Mouse (Mus musculus) frontal cortex, postnatal 14 days (tissue): Measurements from ENCODE around the gene Tnfaip2.

Source experiments
- DNase-seq, 2 experiments: peaks; one replicate each; pipeline ENCODE4 v3.0.0; 2022; ENCODE audit warnings: low spot score in 2 of 2

The Tnfaip2 gene

GRCm38 (mm10) chr12:111442309-111443010, at the start of gene Tnfaip2:
Tnfaip2 (plus strand) TSS chr12:111442469.
- no peak for DNase-seq

GRCm38 (mm10) chr12:111394008-111394407, 48.3 kb upstream of the Tnfaip2 start:
- DNase-seq: no peak

DNA sequence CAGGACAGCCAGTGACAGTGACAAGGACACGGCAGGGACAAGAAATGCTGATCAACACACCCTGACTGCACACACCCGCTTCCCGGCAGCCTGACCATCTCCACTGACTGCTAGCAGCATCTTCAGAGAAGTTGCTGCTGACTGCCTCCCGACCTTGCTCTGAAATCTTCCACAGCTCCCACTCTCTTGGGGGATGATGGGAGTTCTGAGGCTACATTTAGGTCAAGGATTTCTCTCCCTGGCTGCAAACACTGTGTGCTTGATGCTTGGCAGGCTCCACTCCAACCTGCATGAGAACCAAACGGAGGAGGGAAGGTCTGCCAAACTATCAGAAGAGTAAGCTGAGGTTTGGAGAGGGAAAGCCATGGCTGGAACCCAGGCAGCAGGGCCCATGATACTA, 45.3 kb upstream of the Tnfaip2 start:
- DNase-seq: no peak

DNA sequence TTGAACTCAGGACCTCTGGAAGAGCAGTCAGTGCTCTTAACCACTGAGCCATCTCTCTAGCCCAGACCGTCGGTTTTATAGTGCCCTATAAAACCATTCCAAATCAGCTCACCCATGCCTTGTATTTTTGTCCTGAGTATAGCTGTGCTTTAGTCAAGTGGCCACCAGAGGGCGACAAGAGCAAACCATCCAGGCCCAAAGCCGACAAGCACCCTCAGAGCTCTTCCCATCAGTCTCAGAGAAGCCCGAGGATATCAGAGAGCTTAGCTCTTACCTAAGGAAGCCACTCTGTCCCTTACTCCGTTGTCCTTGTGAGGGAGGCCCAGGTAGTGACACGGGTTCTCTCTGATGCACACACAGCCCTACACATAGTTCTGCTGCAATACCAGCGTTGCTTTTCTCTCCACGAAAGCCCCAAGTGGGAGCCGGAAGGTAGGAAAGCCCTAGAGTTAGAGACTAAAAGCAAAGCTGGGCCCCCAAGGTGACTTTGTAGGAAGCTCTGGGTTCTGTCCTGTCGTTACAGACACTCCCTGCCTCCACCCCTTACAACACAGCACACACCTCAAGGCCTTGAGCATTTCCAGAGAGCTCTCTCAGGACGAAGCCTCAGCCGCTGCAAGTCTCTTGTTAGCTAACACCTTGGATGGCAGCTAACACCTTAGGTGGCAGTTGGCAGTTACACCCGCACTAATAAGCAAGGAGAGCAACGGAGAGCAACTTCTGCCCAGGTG, 40.6 kb upstream of the Tnfaip2 start:
- DNase-seq: peak in 1 of 2 experiments; percentile 74

GRCm38 (mm10) chr12:111404880-111405279, 37.4 kb upstream of the Tnfaip2 start:
- no peak for DNase-seq

GRCm38 (mm10) chr12:111406622-111407021, 35.6 kb upstream of the Tnfaip2 start, which contains the start of gene Lbhd2:
Lbhd2 (plus strand) TSS chr12:111406809.
- DNase-seq: no peak

- no peak for DNase-seq
These were observed 32.7 kb upstream of the Tnfaip2 start for GRCm38 (mm10) chr12:111409583-111409982.

DNA sequence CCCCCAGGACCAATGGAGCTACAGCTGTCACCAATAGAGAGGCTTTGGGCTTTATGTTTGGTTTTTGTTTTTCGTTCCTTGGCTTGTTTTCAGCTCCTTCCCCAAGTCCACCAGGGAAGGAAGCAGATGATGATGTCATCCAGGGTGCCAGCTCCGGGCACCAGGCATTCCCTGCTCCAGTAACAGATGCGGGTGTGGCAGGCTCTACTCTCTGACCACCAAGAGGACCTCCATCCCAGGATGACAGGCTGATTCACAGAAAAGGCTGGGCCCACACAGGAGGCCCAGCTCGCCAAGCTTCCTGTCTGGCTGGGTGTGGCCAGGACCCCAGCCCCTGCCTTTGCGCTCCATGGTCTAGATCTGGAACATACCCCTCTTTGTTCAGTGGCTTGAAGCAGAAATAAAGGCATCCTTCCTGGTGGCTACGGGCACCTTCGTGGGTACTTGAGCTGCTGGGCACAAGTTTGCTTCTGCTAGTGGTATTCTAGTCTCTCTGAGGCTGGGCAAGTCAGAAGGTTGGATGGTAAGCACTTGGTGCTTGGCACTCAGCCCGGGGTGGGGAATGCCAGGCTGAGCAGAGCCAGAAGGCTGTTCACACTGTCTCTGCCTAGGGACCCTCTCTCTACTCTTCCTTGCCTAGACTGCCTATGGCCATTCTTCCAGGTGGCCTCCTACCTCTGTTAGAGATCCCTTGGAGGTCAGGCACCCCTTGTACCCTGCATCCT, 30.5 kb upstream of the Tnfaip2 start:
- DNase-seq: no peak

- no peak for DNase-seq
These were observed 29.5 kb upstream of the Tnfaip2 start for GRCm38 (mm10) chr12:111412581-111413284.

DNA sequence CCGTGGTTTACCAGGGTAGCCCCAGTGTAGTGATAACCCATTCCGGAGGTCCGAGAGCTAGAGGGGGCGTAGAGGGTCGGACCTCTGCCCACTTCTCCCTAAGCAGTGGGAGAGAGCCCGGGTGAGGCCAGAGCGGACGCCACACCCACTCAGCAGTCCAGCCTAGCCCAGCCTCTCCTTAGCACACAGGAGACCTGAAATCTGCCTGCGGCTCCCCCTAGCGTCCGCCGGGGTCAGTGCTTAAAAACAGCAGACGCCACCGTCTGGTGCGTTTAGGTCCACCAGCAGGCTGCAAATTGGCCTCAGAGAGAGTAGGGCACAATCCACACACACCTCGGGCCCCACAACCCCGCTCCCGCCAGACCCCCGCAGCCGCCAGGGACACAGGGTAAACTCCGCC, 29.0 kb upstream of the Tnfaip2 start:
- peak; percentile 70 to 82 for DNase-seq

- no peak for DNase-seq
These were observed 25.1 kb upstream of the Tnfaip2 start, which contains the start of gene Exoc3l4 for GRCm38 (mm10) chr12:111416921-111417779. Exoc3l4 (plus strand) TSS chr12:111417017.

DNA sequence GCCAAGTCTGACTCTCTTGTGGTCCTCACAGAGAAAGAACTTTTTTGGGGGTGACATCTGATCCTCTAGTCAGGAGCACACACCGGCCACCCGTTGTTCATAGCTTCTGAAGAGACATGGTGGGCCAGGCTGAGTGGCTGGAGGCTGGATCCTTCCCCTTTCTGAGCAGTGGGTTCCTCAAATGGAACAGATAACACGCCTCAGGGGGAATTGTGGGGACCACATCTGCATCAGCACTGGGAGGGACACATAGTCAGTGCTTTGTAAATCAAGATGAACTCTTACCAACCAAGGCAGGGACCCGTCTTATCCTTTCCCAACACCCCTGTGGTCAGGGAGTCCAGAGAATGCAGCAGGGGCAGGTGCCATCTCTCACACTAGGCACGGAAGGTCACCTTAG, 22.4 kb upstream of the Tnfaip2 start:
- DNase-seq: no peak

DNA sequence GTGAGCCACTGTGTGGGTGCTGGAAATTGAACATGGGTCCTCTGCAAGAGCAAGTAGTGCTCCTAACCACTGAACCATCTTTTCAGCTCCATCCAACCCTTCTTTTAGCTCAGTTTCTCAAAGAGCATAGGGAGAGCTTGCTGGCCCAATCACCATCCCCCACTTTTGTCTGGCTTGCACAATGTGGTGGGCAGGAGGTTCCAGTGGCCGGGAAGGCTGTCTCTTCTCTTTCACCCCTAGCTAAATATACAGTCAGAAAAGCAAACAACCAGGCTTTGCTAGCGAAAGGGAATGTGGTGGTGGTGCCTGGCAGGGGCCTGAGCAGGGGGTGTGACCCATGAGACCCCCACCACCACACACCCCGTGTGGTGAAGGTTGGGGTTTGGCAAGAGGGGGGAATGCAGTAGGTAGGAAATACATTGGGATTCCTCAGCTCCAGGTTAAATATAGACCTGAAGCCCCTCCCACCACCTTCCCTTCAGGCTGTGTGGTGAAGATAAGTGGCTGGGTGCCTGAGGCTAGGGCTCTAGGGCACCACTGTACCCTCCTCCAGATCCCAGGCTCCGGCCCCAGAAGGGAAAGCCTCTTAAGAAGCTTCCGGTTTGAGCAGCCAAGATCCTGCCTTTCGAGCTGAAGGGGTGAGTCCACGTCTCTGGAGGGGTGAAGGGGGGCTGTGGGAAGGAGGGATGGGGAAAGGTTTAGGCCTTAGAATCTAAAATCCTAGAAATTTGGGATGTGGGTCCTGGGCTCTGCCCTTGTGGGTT, 21.1 kb upstream of the Tnfaip2 start:
- no peak for DNase-seq

DNA sequence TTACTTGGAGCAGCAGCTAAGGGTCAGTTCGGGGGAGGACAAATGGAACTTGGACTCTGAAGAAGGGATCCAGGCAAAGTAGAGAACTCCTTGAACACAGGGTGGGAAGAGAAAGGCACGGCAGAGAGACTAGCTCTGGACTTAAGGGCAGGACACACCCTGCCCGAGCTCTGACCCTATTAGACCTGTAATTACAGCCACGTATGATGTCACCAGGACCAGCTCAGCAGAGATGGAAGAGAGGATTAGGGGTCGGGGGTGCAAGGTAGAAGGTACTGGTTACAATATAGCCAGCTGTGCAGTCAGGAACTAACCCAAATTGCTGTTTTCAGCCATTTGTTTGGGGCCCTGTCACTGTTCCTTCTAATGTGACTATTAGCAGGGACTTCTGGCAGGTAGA, 19.4 kb upstream of the Tnfaip2 start:
- no peak for DNase-seq

DNA sequence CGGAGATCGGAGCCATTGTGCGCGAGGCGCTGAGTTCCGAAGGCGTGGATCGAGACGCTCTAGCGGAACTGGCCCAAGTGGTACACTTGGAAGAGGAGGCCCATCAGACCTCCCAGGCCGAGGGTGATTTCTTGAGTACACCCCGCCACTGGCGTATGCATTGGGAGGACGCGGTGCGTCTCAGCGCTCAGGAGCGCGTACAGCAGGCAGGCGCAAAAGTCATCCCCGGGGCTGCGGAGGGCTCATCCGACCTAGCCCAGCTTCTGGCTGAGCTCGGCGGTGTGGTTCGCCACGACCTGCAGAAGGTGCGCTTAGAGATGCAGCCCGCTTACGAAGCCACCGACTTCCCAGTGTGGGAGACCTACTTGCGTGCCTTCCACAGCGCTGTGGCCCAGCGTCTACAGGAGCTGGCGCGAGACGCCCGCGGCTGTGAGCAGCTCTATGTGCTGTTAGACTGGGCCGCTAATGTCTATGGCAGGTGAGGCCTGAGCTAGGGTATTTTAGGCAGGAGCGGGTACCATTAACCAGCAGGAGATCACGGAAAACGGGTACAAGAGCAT, 18.6 kb upstream of the Tnfaip2 start:
- DNase-seq: no peak

GRCm38 (mm10) chr12:111424547-111424946, 17.7 kb upstream of the Tnfaip2 start:
- no peak for DNase-seq

GRCm38 (mm10) chr12:111425258-111425657, 17.0 kb upstream of the Tnfaip2 start:
- DNase-seq: peak; percentile 66 to 81

DNA sequence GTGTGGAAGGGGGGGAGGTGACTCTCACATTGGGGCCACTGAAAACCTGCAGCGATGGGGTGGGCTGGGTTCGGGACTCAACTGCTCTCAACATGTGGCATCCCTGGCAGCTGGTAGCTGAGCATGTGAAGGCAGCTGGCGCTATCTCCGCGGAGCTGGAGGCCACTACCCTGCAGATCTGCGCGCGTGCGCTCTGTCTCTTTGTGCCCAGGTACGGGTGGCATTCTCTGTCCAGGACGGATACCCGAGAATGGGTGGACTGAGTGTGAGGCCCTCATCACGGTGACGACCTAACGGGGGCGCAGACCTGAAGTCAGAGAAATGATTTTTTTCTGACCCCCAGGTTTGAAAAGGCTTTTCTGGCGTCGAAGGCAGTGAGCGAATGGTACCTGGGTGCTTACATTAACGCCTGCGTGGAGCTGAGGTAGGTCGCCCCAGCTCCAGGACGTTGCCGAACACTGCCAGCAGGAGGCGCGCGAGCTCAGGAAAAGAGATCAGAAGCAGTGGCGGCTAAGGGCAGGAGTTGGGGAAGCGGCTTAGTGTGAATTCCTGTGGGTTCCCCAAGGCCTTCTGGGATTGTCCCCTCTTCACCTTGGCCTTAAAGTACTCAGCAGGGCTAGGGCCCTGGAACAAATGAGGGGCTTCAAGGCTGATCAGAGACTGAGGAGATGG, 16.3 kb upstream of the Tnfaip2 start:
- peak; percentile 82 to 93 for DNase-seq

DNA sequence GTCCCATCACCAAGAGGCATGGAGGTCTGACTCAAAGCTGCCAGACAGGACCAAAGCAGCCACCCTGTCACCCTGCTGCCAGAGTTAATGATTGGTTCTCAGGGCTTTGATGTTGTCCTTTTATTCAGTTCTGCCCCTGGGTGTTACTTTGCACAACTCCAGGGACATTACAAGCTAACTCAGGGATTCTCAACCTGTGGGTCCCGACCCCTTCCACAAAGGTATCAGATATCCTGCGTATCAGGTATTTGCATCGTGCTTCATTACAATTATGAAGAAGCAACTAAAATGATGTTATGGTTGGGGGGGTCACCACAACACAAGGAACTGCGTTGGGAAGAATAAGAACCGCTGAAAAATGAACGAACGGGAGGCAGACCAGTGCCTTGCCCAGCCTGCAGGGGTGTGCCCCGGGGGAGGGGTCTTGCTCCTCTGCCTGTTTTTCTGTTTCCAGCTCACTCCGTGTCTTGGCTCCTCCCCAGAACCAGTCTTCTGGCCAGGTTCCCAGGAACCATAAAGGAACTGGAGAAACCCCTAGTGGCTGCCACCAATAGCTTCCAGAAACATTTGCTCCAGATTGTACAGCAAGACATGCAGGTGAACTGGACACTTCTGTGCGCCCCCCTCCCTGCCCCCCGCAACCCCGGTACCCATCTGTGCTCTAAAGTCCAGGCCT, 14.7 kb upstream of the Tnfaip2 start:
- DNase-seq: no peak
